Mouse (Mus musculus): ENCODE results near the gene Gm45015. TPM values are rescaled to one million over a fixed set of nuclear protein-coding genes. Genes with fewer than 3 reads are reported as not detected.

The Gm45015 gene
- total and polyA plus RNA-seq, 3 experiments, result not detected

DNA sequence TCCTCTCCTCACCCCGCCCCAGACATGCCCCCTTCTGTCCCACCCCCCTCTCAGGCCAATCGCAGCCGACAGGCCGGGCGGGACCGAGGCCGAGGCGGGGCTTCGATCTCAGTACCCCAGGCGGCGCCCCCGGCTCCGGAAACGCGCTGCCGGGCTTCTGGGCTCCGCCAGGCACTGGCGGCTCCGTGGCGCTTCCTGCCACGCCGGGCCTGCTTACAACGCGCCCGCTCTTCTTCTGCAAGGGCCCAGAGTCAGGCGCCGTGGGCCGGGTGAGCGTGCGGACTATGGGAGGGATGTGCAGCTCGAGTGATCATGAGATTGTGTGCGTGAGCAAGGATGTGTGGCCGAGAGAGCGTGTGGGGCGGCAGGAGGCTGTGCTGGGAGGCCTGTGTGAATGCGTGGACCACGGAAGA is 5.8 kb upstream of the Gm45015 start, which contains the start of gene Zfp275:
Gene Zfp275 (plus strand): TSS at position 139 of the 413 bp plus-strand sequence.
- Histone ChIP-seq H3K9ac (ENCODE audit: insufficient read depth, low read depth) (peak within 1 kb of the TSS; percentile 89), H3K4me3 (replicated peaks in 1 of 3; ENCODE audit: low read depth in 2 of 3, low read length in 2 of 3, poor library complexity in 1 of 3) (peak within 1 kb of the TSS; percentile 59 to 97 (median 79)), H3K9me3 (replicated peaks; ENCODE audit: low read length) (no peaks in the 10 kb centered on the region), H3K27me3 (replicated peaks) (no peaks in the 10 kb centered on the region), H3K27ac (ENCODE audit: insufficient read depth, low read depth) (peak within 1 kb of the TSS; percentile 94), H3K4me1 (ENCODE audit: control insufficient read depth in 1 of 2, insufficient read depth in 2 of 2) (peaks cover 0 to 17% of the 10 kb centered on the region in 2 experiments; a peak in 2 of 4 replicates), H3K36me3 (replicated peaks in 1 of 2; ENCODE audit: control insufficient read depth in 1 of 2, insufficient read depth in 1 of 2, low read length in 1 of 2) (peaks cover 0 to 13% of the 10 kb centered on the region in 2 experiments), H3K4me2 (ENCODE audit: insufficient read depth, low read depth, poor library complexity, severe bottlenecking) (peak within 1 kb of the TSS; percentile 87), H3K79me2 (replicated peaks; ENCODE audit: control insufficient read depth, extremely low read depth, insufficient read depth, poor library complexity, severe bottlenecking) (peaks cover 21% of the 10 kb centered on the region)
- 0 out of 2 replicates have a peak, but pooled peaks have one; percentile 28 for TF ChIP-seq MEF2A (IDR thresholded peaks at IDR 0.05; ENCODE audit: borderline replicate concordance, low read depth, low read length)
- TF ChIP-seq POLR2A (IDR thresholded peaks at IDR 0.05; ENCODE audit: low read depth, low read length), result peak; percentile 91
- peak; percentile 64 for TF ChIP-seq TCF12 (IDR thresholded peaks at IDR 0.05; ENCODE audit: low read depth, low read length)
- 0 out of 2 replicates have a peak, but pooled peaks have one; percentile 9 for TF ChIP-seq MAZ (IDR thresholded peaks at IDR 0.05; ENCODE audit: low read depth, low read length)
- TF ChIP-seq JUND (conservative IDR thresholded peaks at IDR 0.05; ENCODE audit: low read depth, low read length), result no peak
- no peak for TF ChIP-seq CHD1 (IDR thresholded peaks at IDR 0.05; ENCODE audit: low read depth, low read length)
- 0 out of 2 replicates have a peak, but pooled peaks have one; percentile 23 for TF ChIP-seq TBP (conservative IDR thresholded peaks at IDR 0.05; ENCODE audit: low read depth, low read length)
- TF ChIP-seq PAX5 (IDR thresholded peaks at IDR 0.05; ENCODE audit: low read length), result no peak
- peak; percentile 91 for TF ChIP-seq NELFE (IDR thresholded peaks at IDR 0.05; ENCODE audit: low read depth, low read length)
- TF ChIP-seq ZMIZ1 (IDR thresholded peaks at IDR 0.05; ENCODE audit: low read depth, low read length), result peak; percentile 71; the same call in 1 of the 2 replicates
- TF ChIP-seq MAX (IDR thresholded peaks at IDR 0.05; ENCODE audit: low read length), result no peak
- TF ChIP-seq HCFC1 (IDR thresholded peaks at IDR 0.05; ENCODE audit: low read depth, low read length), result 0 out of 2 replicates have a peak, but pooled peaks have one; percentile 30
- no peak for TF ChIP-seq EP300 (IDR thresholded peaks at IDR 0.05; ENCODE audit: low read length)
- no peak for TF ChIP-seq KAT2A (IDR thresholded peaks at IDR 0.05; ENCODE audit: insufficient replicate concordance, low read length)
- TF ChIP-seq ELF1 (IDR thresholded peaks at IDR 0.05; ENCODE audit: low read depth, low read length), result peak; percentile 57; the same call in 1 of the 2 replicates
- in situ Hi-C loops (cut with MboI; ENCODE audit: low pct_ligation_motif_present, low pct_unique_long_range_greater_than_20kb, low sequenced_read_pairs), result no loop called here
- dilution Hi-C loops (cut with MboI; ENCODE audit: extremely low pct_ligation_motif_present, extremely low pct_unique_long_range_greater_than_20kb, low sequenced_read_pairs), result no loop called here
- DNase-seq (ENCODE audit: extremely low read depth), result peak; percentile 63

DNA sequence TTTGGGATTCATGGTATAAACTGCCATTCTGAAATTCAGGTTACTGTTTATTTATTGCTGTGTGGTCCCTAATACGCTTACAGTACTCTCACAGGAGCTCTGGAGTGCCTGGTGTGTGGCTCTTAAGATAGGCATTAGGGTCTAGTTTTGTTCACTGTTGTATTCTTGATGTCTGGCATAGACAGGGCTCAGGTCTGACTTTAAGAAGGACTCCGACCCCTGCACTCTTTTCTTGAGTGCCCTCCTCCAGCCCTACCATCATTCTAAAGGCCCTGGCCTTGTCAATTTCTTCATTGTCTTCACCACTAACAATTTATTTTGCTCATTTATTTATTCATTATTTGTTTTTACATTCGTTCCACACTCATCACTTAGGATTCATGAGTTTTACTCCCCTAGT is 5.4 kb upstream of the Gm45015 start:
- Histone ChIP-seq H3K36me3 (replicated peaks in 1 of 2; ENCODE audit: control insufficient read depth in 1 of 2, insufficient read depth in 1 of 2, low read length in 1 of 2) (peaks cover 0 to 11% of the 10 kb centered on the region in 2 experiments), H3K27ac (ENCODE audit: insufficient read depth, low read depth) (no peak overlapping the region), H3K4me3 (replicated peaks in 1 of 3; ENCODE audit: low read depth in 2 of 3, low read length in 2 of 3, poor library complexity in 1 of 3) (no peak overlapping the region), H3K4me1 (ENCODE audit: control insufficient read depth in 1 of 2, insufficient read depth in 2 of 2) (peaks cover 0 to 16% of the 10 kb centered on the region in 2 experiments; a peak in 2 of 4 replicates), H3K9ac (ENCODE audit: insufficient read depth, low read depth) (no peak overlapping the region; the same call in 1 of the 2 replicates), H3K4me2 (ENCODE audit: insufficient read depth, low read depth, poor library complexity, severe bottlenecking) (peak overlapping the region; percentile 50), H3K9me3 (replicated peaks; ENCODE audit: low read length) (no peaks in the 10 kb centered on the region), H3K79me2 (replicated peaks; ENCODE audit: control insufficient read depth, extremely low read depth, insufficient read depth, poor library complexity, severe bottlenecking) (peaks cover 21% of the 10 kb centered on the region), H3K27me3 (replicated peaks) (no peaks in the 10 kb centered on the region)
- dilution Hi-C loops (cut with MboI; ENCODE audit: extremely low pct_ligation_motif_present, extremely low pct_unique_long_range_greater_than_20kb, low sequenced_read_pairs) (no loop called here), in situ Hi-C loops (cut with MboI; ENCODE audit: low pct_ligation_motif_present, low pct_unique_long_range_greater_than_20kb, low sequenced_read_pairs) (no loop called here)
- DNase-seq (ENCODE audit: extremely low read depth), result no peak
- TF ChIP-seq USF2 (conservative IDR thresholded peaks at IDR 0.05; ENCODE audit: low read depth, low read length) (no peak), MAZ (IDR thresholded peaks at IDR 0.05; ENCODE audit: low read depth, low read length) (no peak), SIN3A (IDR thresholded peaks at IDR 0.05; ENCODE audit: low read length) (no peak), RAD21 (IDR thresholded peaks at IDR 0.05; ENCODE audit: low read depth, low read length) (no peak), IRF4 (IDR thresholded peaks at IDR 0.05; ENCODE audit: low read depth, low read length) (no peak), HCFC1 (IDR thresholded peaks at IDR 0.05; ENCODE audit: low read depth, low read length) (no peak), MXI1 (IDR thresholded peaks at IDR 0.05; ENCODE audit: low read depth, low read length) (no peak), E2F4 (IDR thresholded peaks at IDR 0.05; ENCODE audit: insufficient replicate concordance, low read depth, low read length) (no peak), NRF1 (IDR thresholded peaks at IDR 0.05; ENCODE audit: low read depth, low read length) (no peak), ETS1 (conservative IDR thresholded peaks at IDR 0.05; ENCODE audit: low read depth, low read length) (no peak), PAX5 (IDR thresholded peaks at IDR 0.05; ENCODE audit: low read length) (no peak), ZKSCAN1 (IDR thresholded peaks at IDR 0.05; ENCODE audit: borderline replicate concordance, low read depth, low read length) (no peak), KAT2A (IDR thresholded peaks at IDR 0.05; ENCODE audit: insufficient replicate concordance, low read length) (no peak), POLR2AphosphoS2 (IDR thresholded peaks at IDR 0.05; ENCODE audit: low read depth, low read length) (no peak), RCOR1 (conservative IDR thresholded peaks at IDR 0.05; ENCODE audit: low read depth, low read length) (no peak), GABPA (IDR thresholded peaks at IDR 0.05; ENCODE audit: insufficient replicate concordance, low read depth, low read length) (no peak), NELFE (IDR thresholded peaks at IDR 0.05; ENCODE audit: low read depth, low read length) (no peak), MEF2A (IDR thresholded peaks at IDR 0.05; ENCODE audit: borderline replicate concordance, low read depth, low read length) (no peak)

Measured in CH12.LX (cell line).